Mouse (Mus musculus) urinary bladder, postnatal 14 days (tissue): ENCODE results near the gene Rtn4.
"Not testable (repeated sequence)": the region's sequence is repeated elsewhere in the genome, so short reads cannot be mapped to it uniquely, and the experiment has no call there.

ENCODE experiments used
- DNase-seq: peaks from one replicate; pipeline ENCODE4 v3.0.0; 2021; ENCODE audit warnings: low spot score

The Rtn4 gene

GRCm38 (mm10) chr11:29714114-29714513 lies 21.4 kb downstream of the Rtn4 start:
- no peak for DNase-seq

DNA sequence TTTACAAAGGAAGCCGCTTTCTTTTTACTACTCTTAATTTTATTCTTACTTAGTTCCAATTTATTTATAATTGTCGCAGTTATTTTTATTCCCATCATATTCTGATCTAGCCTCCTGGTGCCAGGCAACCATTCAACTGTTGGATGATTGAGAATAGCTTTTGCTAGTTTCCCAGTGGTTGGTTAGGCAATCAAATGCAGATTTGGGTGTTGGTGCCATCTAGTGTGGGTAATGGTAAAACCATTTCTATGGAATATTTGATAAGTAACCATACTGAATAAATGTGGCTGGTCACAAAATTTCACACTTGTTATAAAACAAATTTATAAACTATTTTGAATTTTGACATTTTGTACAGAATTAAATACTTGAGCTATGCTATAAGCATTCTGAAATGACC lies 22.0 kb downstream of the Rtn4 start:
- peak; percentile 8 for DNase-seq

DNA sequence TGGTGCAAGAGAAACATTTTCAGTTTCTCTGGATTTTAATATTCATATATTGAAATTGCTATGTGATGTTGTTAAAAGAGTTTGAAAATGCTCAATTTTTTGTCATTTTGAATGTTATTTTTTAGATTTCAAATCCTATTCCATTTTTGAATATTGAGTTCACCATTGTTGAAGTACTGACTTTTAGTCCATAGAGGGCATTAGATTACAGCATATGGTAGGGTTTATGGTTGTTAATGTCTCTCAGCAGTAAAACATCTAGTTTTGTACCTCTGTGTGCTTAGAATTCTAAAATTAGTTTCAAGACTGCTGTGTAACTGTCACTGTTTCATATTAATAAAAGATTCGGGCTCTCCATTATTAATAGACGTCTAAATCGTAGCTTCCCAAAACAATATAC lies 22.8 kb downstream of the Rtn4 start:
- DNase-seq, result no peak

DNA sequence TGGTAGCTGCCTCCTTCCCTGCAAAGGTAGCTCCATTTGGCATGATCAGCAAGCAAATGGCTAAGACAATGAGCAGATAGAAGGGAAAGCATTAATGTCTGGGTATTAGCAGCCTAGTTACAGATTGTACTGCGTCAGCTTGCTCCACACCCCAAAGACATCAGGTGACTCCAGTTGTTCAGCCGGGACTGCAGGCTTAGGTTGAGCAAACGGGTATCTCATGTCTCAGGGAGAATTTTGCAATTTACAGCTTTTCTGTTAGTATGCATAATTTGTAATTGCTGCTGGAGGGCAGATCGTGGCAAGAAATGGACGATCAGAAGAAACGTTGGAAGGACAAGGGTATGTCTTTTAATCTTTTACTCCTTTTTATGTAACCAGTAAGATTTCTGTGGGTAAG lies 25.8 kb downstream of the Rtn4 start:
- peak; percentile 22 for DNase-seq

DNA sequence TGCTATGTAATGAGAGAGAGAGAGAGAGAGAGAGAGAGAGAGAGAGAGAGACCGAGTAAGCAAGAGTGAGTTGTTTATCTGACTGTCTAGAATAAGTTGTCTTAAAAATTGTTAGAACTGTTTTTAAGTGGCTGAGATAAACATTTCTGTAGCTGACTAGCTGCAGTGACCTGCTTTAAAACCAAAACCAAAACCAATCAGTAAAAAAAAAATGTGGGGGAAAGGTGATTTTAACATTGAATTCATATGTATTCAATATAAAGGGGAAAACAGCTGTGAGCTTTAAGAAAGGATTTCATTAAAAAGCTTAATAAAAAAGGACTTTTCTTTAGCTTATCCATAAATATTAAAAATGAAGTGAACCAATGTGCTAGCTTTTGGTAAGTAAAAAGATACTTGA lies 26.9 kb downstream of the Rtn4 start:
- DNase-seq, result no peak

DNA sequence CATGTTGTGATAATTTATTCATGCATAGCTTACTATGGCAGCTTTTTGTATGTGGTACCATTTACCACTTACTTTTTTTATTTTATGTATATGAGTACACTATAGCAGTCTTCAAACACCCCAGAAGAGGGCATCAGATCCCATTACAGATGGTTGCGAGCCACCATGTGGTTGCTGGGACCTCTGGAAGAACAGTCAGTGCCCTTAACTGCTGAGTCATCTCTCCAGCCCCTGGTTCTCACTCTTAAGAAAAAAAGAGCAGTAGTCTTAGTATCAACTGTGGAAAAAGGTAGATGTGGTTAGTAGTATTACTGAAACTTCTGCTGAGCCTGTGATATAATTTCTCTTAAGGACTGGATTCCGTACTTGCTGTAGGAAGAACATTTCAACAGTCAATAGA lies 31.5 kb downstream of the Rtn4 start:
- DNase-seq, result no peak

DNA sequence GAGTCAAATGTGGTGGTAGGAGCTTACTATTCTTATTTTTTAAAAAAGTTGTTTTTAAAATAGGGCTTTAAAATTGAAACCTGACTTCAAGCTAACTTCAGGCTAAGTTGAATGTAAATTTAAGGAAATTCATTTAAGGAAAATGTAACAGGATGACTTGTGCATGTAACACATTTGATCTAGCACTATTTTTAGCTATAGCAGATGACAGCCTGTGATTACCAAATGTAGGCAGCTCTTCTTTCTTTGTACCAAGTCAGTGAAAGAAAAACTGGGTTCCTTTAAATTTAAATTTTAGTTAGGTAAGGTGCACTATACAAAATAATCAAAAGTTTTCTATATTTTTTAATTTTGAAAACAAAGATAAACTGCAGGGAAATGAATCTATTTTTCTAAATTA lies 32.4 kb downstream of the Rtn4 start:
- no peak for DNase-seq

GRCm38 (mm10) chr11:29725610-29726009 lies 32.9 kb downstream of the Rtn4 start:
- no peak for DNase-seq

- no peak for DNase-seq
These were observed 35.2 kb downstream of the Rtn4 start for GRCm38 (mm10) chr11:29727901-29728300.

DNA sequence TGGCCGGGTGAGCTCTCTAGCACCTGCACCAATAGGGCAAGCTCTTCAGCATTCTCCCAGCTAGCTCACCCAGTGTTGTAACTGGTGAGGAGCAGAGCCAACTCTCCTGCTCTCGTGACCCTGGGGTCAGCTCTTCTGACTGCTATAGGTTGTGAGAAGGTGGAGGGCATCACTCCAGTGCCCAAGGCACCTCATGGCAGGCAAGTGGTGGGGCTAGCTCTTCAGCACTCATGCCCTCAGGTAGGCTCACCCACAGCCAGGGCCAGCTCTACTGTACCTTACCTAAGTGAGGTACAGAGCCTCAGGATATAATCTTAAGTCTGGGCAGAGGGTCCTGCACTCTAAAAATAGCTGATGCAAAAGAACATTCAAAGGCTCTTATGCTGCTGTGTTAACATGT lies 47.0 kb downstream of the Rtn4 start:
- DNase-seq, result no peak

DNA sequence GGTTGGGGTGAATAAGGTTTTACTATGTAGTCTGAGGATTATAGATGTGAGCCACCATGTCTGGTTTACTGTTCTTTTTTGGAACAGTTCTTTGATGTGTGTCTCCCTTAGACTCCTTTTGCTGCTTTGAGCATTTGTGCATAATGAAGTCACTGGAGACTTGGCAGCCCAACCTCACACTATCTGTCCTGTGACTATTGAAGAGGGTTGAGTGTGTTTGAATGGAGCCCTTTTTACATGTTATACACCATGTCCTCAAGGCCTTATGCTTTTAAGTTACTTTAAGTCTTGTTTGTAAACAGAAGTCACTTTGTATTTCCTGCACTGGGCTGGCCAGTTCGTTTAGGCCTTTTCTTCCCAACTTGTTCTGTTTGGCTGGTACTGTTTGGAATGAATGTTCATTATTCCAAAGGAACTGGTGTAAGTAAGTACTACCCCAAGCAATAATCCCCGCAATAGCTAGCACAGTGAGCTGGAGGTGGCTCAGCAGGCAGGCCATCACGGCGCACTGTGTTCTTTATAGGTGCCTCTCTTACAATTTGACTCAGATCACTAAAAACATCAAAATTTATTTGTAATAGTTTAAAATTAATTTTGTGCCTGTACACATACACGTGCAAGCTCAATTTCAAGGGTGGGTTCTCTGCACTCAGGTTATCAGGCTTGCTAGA lies 52.1 kb downstream of the Rtn4 start:
- DNase-seq, result no peak

DNA sequence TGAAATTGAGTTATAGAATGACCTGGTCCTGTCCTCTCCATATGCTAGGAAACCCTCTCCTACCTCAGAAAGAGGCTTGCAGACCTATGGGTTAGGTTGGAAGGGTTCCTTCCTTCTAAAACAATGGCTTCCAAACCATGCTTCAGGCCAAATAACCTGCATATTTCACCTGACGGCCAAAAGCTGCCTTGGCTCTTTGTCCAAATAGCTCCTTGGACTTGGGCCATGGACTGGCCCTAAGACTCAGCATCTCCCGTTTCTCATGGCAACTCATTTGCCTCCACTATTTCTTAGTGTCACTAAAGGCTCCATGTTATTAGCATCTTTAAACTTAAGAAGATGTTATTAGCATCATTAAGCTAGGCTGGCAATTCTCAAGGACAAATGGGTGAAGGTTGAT lies 52.8 kb downstream of the Rtn4 start:
- no peak for DNase-seq

GRCm38 (mm10) chr11:29746203-29746602 lies 53.5 kb downstream of the Rtn4 start:
- DNase-seq, result no peak

- DNase-seq, result no peak
These were observed 54.6 kb downstream of the Rtn4 start for GRCm38 (mm10) chr11:29747365-29747764.

- no peak for DNase-seq
These were observed 55.1 kb downstream of the Rtn4 start for GRCm38 (mm10) chr11:29747881-29748280.

DNA sequence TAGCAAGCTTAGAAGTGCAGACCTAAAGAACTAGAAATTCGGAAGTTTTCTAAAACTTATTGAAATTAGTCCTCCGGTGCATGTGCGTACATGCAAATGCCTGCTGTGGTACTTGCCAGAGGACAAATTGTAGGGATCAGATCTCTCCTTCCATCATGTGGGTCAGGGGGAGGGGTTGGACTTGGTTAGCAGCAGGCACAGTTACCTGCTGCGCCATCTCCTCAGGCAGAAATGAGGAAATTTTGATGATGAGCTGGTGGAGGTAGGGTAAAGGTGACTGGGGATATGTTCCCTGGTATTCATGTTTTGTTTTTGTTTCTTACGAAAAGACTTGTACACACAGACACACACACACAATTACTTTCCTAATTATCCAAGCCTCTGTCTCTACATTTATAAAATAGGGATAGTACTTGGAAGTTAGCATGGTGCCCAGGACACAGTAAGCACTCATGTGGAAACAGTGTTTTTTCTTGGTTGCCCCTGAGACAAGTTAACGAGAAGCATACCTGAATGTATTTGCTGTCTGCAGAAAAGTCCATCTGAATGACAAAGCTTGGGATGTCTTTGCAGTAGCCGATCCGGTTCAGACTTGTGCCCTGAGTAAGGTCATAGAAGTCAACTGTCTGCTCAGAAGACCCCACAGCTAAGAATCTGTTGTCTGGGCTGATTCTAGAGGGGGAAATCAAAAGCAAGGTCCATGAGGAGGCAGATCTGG lies 56.2 kb downstream of the Rtn4 start:
- DNase-seq, result no peak

DNA sequence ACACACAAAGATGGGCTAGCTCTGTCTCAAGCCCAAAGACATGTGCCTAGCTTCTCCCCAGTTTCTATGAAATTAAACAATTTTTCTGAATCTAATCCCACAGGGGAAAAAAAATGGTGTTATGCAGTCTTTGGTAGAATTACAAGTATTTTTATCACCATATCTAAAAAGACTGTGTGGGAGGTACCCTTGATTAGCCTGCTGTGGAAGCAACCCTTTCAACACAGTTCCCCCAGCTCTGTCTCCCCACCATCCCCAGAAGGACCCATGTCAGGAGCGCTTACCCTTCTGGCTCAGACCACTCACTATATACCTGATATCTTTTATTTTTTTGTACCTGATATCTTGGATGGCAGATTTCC lies 56.7 kb downstream of the Rtn4 start:
- no peak for DNase-seq

GRCm38 (mm10) chr11:29751013-29751412 lies 58.3 kb downstream of the Rtn4 start:
- DNase-seq, result no peak

DNA sequence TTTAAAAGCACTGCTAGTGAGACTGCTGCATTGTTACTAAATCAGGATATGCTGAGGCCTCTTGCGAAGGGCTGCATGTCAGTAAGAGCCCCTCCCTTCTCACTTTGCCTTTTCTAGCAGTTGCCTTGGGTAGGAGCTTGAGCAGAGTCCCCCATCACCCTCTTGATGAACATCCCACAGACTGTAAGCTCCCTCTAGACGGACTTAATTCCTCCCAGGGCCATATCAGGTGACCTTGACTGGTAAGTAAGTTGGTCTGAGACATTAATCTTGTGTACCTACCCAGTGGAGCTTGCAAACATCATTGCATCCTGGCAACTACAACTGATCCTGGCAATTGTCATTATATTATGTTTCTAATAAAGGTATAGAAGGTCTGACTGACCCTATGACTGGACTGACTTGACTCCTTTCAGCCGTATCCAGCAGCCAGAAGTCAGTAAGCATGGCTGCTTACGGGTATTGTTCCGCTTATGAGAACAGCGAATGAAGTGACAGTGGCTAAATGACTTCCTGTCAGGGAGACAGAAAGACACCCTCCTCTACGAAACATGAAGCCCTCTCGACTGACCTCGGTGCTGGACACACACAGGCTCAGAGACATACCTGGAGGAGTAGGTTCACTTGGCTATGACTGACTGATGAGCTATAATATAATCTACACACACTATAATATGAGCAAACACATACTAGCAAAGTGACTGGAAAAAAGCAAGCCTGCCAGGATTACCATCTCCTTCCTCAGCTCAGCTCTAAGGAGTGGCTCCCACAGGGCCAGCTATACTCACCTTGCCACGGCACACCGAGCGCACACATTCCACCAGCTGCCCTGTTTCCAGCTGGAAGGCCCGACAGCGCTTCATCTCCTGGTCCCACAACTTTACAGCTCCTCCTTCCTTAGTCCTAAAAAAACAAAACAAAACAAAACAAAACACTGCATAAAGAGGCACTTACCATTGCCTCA lies 59.2 kb downstream of the Rtn4 start:
- DNase-seq, result no peak

DNA sequence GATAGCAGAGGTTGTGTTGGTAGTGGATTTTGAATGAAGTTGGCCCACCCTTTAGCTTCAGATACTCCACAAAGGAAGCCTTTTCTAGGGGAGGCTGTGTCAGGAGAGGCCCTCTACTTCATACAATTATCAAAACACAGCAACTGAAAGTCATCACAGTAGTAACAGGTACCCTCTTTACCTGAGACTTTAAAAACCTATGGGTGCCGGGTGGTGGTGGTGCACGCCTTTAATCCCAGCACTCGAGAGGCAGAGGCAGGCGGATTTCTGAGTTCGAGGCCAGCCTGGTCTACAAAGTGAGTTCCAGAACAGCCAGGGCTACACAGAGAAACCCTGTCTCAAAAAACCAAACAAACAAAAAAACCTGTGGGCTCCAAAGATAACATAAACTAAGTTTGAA lies 63.3 kb downstream of the Rtn4 start:
- DNase-seq, result not testable (repeated sequence)

DNA sequence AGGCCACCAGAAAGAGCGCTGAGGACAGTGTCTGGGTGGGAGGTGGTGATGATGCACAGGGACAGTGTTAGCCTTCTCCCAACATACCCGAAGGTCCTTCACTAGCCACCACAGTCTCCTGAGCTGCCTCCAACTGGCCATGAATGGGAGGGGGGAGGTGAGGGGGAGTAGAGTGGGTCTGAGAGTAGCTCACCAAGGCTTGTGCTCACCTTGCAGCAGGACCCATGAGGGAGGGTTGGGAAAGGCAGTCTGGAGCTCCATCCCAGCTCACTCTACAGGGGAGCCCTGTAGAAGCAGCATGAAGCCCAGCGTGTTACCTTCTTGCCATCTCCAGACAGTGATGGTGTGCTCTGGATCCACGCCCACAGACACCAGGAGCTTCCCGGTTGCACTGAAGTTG lies 65.9 kb downstream of the Rtn4 start:
- no peak for DNase-seq

GRCm38 (mm10) chr11:29761387-29761786 lies 68.6 kb downstream of the Rtn4 start:
- no peak for DNase-seq

- DNase-seq, result no peak
These were observed 70.0 kb downstream of the Rtn4 start for GRCm38 (mm10) chr11:29762768-29763167.
